Mouse (Mus musculus): Measurements from ENCODE around the gene Tmem29. TPM values are rescaled to one million over a fixed set of nuclear protein-coding genes. Genes with fewer than 3 reads are reported as not detected.
"Not testable (repeated sequence)": the region's sequence is repeated elsewhere in the genome, so short reads cannot be mapped to it uniquely, and the experiment has no call there.

Gene Tmem29
- 28.4 and 29.9 TPM in 2 replicates for polyA plus RNA-seq (2015; fragmentation: Nextera tagmentation; extraction: Ambion mirVana)

- no peaks in the 10 kb centered on the region for H3K36me3 ChIP-seq
- H3K4me2 ChIP-seq (replicated peaks): peak within 1 kb of the TSS; percentile 53
- peak within 1 kb of the TSS; percentile 34 for H3K9ac ChIP-seq
- H3K4me3 ChIP-seq (replicated peaks): peak within 1 kb of the TSS; percentile 43
- H3K27ac ChIP-seq: no peak within 1 kb of the TSS
- H3K27me3 ChIP-seq (replicated peaks): no peaks in the 10 kb centered on the region
- ATAC-seq: peak; percentile 99
- no peaks in the 10 kb centered on the region for H3K4me1 ChIP-seq (replicated peaks)
- WGBS: under 1% methylated on average over 30 of the region's 30 CpGs
- H3K9me3 ChIP-seq: no peaks in the 10 kb centered on the region
These were observed at the start of gene Tmem29 for GRCm38 (mm10) chrX:150458766-150459350. Tmem29 (minus strand) TSS chrX:150459154.

GRCm38 (mm10) chrX:150508696-150509095 is 49.7 kb upstream of the Tmem29 start:
- Histone ChIP-seq H3K9ac (no peak overlapping the region), H3K4me3 (replicated peaks) (no peak overlapping the region), H3K36me3 (no peaks in the 10 kb centered on the region), H3K9me3 (no peaks in the 10 kb centered on the region), H3K4me2 (replicated peaks) (no peak overlapping the region), H3K4me1 (replicated peaks) (no peaks in the 10 kb centered on the region), H3K27ac (no peak overlapping the region), H3K27me3 (replicated peaks) (no peaks in the 10 kb centered on the region)
- 74% methylated on average over 6 of the region's 6 CpGs for WGBS
- no peak for ATAC-seq

GRCm38 (mm10) chrX:150487811-150488210 is 28.9 kb upstream of the Tmem29 start:
- not testable (repeated sequence) for H3K36me3 ChIP-seq; H3K9ac ChIP-seq; H3K9me3 ChIP-seq; H3K27me3 ChIP-seq (replicated peaks); ATAC-seq; H3K4me1 ChIP-seq (replicated peaks); H3K4me2 ChIP-seq (replicated peaks); H3K27ac ChIP-seq; H3K4me3 ChIP-seq (replicated peaks)
- WGBS: 43% methylated on average over 4 of the region's 10 CpGs

- not testable (repeated sequence) for H3K4me1 ChIP-seq (replicated peaks); H3K4me3 ChIP-seq (replicated peaks); ATAC-seq; H3K27ac ChIP-seq; H3K4me2 ChIP-seq (replicated peaks); H3K36me3 ChIP-seq; H3K9ac ChIP-seq; H3K27me3 ChIP-seq (replicated peaks); H3K9me3 ChIP-seq
- 58% methylated on average over 12 of the region's 22 CpGs for WGBS
These were observed 27.5 kb upstream of the Tmem29 start for GRCm38 (mm10) chrX:150486314-150487030.

DNA sequence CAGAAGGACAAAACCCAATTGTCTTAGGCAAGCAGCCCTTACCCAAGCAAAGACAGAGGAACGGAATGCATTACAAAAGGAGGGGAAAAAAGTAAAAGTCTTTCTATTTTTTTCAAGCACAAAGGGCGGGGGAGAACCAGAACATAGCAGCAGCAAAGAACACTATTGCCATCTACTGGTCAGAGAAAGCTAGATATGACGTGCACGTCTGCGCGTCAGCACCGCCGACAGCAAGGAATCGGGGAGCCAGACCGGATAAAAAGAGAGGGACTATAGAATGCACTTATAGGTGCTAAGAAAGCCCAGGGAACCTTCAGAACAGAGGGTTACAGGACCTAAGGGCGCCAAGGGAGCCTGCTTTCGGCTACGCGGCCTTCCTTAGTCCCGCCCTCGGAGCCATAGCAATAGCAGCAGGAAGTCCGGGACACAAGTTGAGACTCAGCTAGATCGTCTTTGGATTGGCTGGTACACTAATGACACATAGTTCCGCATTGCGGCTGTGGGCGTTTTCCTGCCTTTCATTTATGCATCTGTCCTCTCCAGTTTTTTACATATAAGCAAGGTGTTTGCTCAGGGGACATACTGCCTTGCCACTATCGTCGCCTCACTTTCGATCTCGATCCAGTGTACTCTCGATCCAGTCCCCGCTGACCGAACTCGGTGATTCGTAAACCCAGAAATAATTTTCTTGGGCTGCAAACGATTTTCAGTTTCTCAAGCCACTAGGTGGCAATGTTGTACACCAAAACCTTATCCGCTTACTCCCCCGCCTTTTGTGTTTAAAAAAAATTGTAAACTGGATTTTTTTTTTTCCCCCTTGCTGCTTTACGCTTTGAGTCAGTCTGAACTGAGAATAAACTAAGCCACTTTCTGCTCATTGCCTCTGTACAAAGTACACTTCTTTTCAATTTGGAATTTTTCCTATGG is 19.2 kb upstream of the Tmem29 start:
- Histone ChIP-seq H3K9me3 (no peaks in the 10 kb centered on the region), H3K4me1 (replicated peaks) (no peaks in the 10 kb centered on the region), H3K27me3 (replicated peaks) (no peaks in the 10 kb centered on the region), H3K36me3 (no peaks in the 10 kb centered on the region), H3K27ac (peak overlapping the region; percentile 87), H3K4me2 (replicated peaks) (peak overlapping the region; percentile 33; the same call in 1 of the 2 replicates), H3K4me3 (replicated peaks) (peak overlapping the region; percentile 48), H3K9ac (peak overlapping the region; percentile 49)
- ATAC-seq: peak; percentile 99
- under 1% methylated on average over 34 of the region's 34 CpGs for WGBS

DNA sequence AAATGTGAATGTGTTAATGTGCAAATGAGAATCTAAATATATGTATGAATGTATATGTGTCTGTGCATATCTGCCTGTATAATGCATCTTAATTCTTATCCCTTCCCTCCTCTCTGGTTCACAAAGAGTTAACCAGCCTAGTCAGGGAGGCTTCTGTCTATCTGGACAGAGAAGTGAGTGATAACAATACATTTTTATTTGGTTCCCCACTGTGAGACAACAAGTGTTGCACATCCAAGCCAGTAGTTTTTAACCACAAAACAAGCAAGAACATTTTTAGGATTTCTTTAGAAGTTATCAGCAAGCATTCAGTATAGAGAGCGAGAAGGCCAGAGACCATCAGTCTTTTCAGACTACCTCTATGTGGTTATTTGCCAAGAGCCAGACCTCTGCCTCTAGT is 12.5 kb upstream of the Tmem29 start:
- no peak overlapping the region for H3K4me2 ChIP-seq (replicated peaks)
- no peaks in the 10 kb centered on the region for H3K4me1 ChIP-seq (replicated peaks)
- no peaks in the 10 kb centered on the region for H3K9me3 ChIP-seq
- H3K27ac ChIP-seq: no peak overlapping the region
- 79% methylated on average over 1 of the region's 1 CpGs for WGBS
- no peak overlapping the region for H3K9ac ChIP-seq
- ATAC-seq: no peak
- no peaks in the 10 kb centered on the region for H3K36me3 ChIP-seq
- no peak overlapping the region for H3K4me3 ChIP-seq (replicated peaks)
- no peaks in the 10 kb centered on the region for H3K27me3 ChIP-seq (replicated peaks)

DNA sequence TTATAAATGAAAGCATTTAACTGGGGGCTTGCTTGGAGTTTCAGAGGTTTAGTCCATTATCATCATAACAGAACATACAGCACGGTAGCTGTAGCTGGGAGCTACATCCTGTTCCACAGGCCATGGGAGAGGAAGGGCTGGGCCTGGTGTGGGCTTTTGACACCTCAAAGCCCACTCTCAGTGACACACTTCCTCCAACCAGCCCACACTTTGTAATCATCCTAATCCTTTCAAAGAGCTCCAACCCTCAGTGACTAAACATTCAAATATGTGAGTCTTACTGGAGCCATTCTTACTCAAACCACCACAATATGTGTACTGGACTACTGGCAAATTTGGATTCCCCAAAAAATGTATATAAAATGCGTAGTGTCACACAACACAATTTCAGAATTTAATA is 9.3 kb upstream of the Tmem29 start:
- no peak overlapping the region for H3K9ac ChIP-seq
- no peak for ATAC-seq
- 81% methylated on average over 2 of the region's 2 CpGs for WGBS

DNA sequence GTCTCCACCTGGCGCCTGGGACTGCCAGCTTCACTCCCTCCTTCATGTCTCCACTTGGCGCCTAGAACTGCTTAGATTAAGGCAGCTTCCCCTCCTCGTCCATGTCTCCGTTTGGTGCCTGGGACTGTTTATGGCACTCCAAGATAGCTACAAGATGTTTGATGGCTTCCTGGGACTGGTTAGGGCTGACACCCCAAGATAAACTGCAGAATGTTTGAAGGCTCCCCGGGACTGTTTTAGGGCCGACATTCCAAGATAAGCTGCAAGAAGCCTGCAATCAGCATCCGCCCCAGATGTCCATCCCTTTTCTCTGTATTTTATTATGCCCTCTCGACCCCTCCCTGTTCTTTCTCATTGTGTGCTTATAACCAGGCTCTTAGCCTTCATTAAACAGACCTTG is 7.9 kb upstream of the Tmem29 start:
- not testable (repeated sequence) for ATAC-seq; H3K4me1 ChIP-seq (replicated peaks); H3K36me3 ChIP-seq; H3K4me3 ChIP-seq (replicated peaks); H3K4me2 ChIP-seq (replicated peaks); H3K9ac ChIP-seq; H3K9me3 ChIP-seq; H3K27ac ChIP-seq; H3K27me3 ChIP-seq (replicated peaks)
- WGBS: 46% methylated on average over 8 of the region's 8 CpGs

More for the DNA sequence above, 9.3 kb upstream of the Tmem29 start:
- Histone ChIP-seq H3K4me2 (replicated peaks) (no peak overlapping the region), H3K27me3 (replicated peaks) (no peaks in the 10 kb centered on the region), H3K4me1 (replicated peaks) (no peaks in the 10 kb centered on the region), H3K36me3 (no peaks in the 10 kb centered on the region), H3K4me3 (replicated peaks) (no peak overlapping the region), H3K27ac (no peak overlapping the region), H3K9me3 (no peaks in the 10 kb centered on the region)

- Histone ChIP-seq H3K27ac (no peak overlapping the region), H3K4me1 (replicated peaks) (no peaks in the 10 kb centered on the region), H3K4me3 (replicated peaks) (no peak overlapping the region), H3K9me3 (no peaks in the 10 kb centered on the region), H3K9ac (no peak overlapping the region), H3K36me3 (no peaks in the 10 kb centered on the region), H3K4me2 (replicated peaks) (no peak overlapping the region), H3K27me3 (replicated peaks) (no peaks in the 10 kb centered on the region)
- WGBS: 51% methylated on average over 2 of the region's 2 CpGs
- ATAC-seq: no peak
These were observed 1.2 kb upstream of the Tmem29 start for GRCm38 (mm10) chrX:150460143-150460542.

- peak overlapping the region; percentile 53 for H3K4me2 ChIP-seq (replicated peaks)
- H3K27me3 ChIP-seq (replicated peaks): no peaks in the 10 kb centered on the region
- no peaks in the 10 kb centered on the region for H3K36me3 ChIP-seq
- H3K9me3 ChIP-seq: no peaks in the 10 kb centered on the region
- H3K4me3 ChIP-seq (replicated peaks): peak overlapping the region; percentile 43
- peak overlapping the region; percentile 34 for H3K9ac ChIP-seq
- 51% methylated on average over 8 of the region's 8 CpGs for WGBS
- ATAC-seq: peak; percentile 8; the same call in 1 of the 2 replicates
- H3K27ac ChIP-seq: no peak overlapping the region
- no peaks in the 10 kb centered on the region for H3K4me1 ChIP-seq (replicated peaks)
These were observed 515 bp upstream of the Tmem29 start for GRCm38 (mm10) chrX:150459411-150459927.

DNA sequence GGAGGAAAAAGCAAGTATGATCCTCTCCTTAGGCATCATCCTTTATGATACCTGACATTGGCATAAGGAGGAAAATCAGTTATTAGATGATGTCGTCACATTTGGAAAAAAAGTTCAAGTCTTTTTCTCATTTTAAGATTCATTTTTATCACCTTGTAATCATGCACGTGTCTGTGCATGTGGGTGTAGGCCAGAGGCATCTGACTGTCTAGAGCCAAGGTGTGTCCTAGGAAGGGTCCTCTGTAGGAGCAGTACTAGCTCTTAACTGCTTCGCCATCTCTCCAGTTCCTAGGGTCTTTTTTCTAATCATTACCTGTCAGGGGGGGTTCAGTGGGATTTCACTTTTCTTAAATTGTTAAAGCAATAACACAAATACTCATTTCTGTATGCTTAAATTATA is 818 bp downstream of the Tmem29 start:
- Histone ChIP-seq H3K27ac (no peak overlapping the region), H3K36me3 (no peaks in the 10 kb centered on the region), H3K27me3 (replicated peaks) (no peaks in the 10 kb centered on the region), H3K9ac (no peak overlapping the region), H3K9me3 (no peaks in the 10 kb centered on the region), H3K4me3 (replicated peaks) (no peak overlapping the region), H3K4me2 (replicated peaks) (peak overlapping the region; percentile 36; the same call in 1 of the 2 replicates), H3K4me1 (replicated peaks) (no peaks in the 10 kb centered on the region)
- whole genome bisulfite sequencing: 43% methylated on average over 3 of the region's 3 CpGs
- no peak for ATAC-seq
